Mouse (Mus musculus) forebrain, embryonic 13.5 days (tissue): ENCODE measurements around the gene Dpy30. TPM values are rescaled to one million over a fixed set of nuclear protein-coding genes. Genes with fewer than 3 reads are reported as not detected.
"Not testable (repeated sequence)": the region's sequence is repeated elsewhere in the genome, so short reads cannot be mapped to it uniquely, and the experiment has no call there.

ENCODE experiments used
- ATAC-seq: fragments of 200-750 bp; cut with Nextera tagmentation; 2 replicates; pipeline ENCODE4 v1.8.0; 2017
- H3K27ac ChIP-seq: fragments of 300-500 bp; sonication (generic); 2 replicates; pipeline ENCODE4 v1.5.1; 2015; ENCODE audit warnings: inconsistent platforms, mild to moderate bottlenecking, moderate library complexity
- H3K27me3 ChIP-seq: fragments of 300-500 bp; sonication (generic); 2 replicates; pipeline ENCODE4 v1.6.1; 2015; ENCODE audit warnings: mild to moderate bottlenecking, inconsistent platforms
- H3K36me3 ChIP-seq: fragments of 300-500 bp; sonication (generic); 2 replicates; pipeline ENCODE4 v1.6.1; 2015; ENCODE audit warnings: mild to moderate bottlenecking, inconsistent platforms; ENCODE audit not compliant: poor library complexity, severe bottlenecking
- H3K4me1 ChIP-seq: fragments of 300-500 bp; sonication (generic); 2 replicates; pipeline ENCODE4 v1.6.1; 2015; ENCODE audit warnings: inconsistent platforms
- H3K4me2 ChIP-seq: fragments of 300-500 bp; sonication (generic); 2 replicates; pipeline ENCODE4 v1.6.1; 2015; ENCODE audit warnings: inconsistent platforms, mild to moderate bottlenecking, moderate library complexity
- H3K4me3 ChIP-seq: fragments of 300-500 bp; sonication (generic); 2 replicates; pipeline ENCODE4 v1.5.1; 2015; ENCODE audit warnings: mild to moderate bottlenecking, inconsistent platforms
- H3K9ac ChIP-seq: fragments of 300-500 bp; sonication (generic); 2 replicates; pipeline ENCODE4 v1.6.1; 2015; ENCODE audit warnings: mild to moderate bottlenecking, inconsistent platforms
- H3K9me3 ChIP-seq: fragments of 300-500 bp; sonication (generic); replicated peaks from 2 replicates; pipeline ENCODE4 v1.6.1; 2016; ENCODE audit warnings: inconsistent platforms
- WGBS: fragments of 180-500 bp; shearing (Covaris S2); methylation state at CpG from one replicate; pipeline ENCODE4 v1.1.7; 2015; 5-methylcytosine and 5-hydroxymethylcytosine counted together
- polyA plus RNA-seq: library from polyadenylated mRNA; unstranded; fragments of >200 nt; fragmentation: Nextera tagmentation; extraction: Ambion mirVana; gene quantifications from 2 replicates; pipeline ENCODE4 v1.2.1, GENCODE M21; 2015

Dpy30 gene
- polyA plus RNA-seq, 1 experiment from 2014 or later: 275 TPM

GRCm38 (mm10) chr17:74315445-74316308, 8.1 kb downstream of the Dpy30 start:
- peaks cover 17% of the 10 kb centered on the region for H3K4me1 ChIP-seq
- peak overlapping the region; percentile 82 for H3K9ac ChIP-seq
- no peak; the same call in 1 of the 2 replicates for ATAC-seq
- peak overlapping the region; percentile 83 for H3K4me3 ChIP-seq
- no peaks in the 10 kb centered on the region for H3K27me3 ChIP-seq
- H3K4me2 ChIP-seq: peak overlapping the region; percentile 80
- under 1% methylated on average over 45 of the region's 45 CpGs for WGBS
- peaks cover 22% of the 10 kb centered on the region for H3K36me3 ChIP-seq
- H3K9me3 ChIP-seq: no peaks in the 10 kb centered on the region
- H3K27ac ChIP-seq: peak overlapping the region; percentile 89

GRCm38 (mm10) chr17:74306021-74306420, 17.7 kb downstream of the Dpy30 start:
- WGBS: 93% methylated on average over 1 of the region's 1 CpGs
- ATAC-seq: no peak

GRCm38 (mm10) chr17:74305616-74306015, 18.1 kb downstream of the Dpy30 start:
- H3K27me3 ChIP-seq: no peaks in the 10 kb centered on the region
- no peak overlapping the region for H3K27ac ChIP-seq
- no peaks in the 10 kb centered on the region for H3K4me1 ChIP-seq
- no peak overlapping the region for H3K4me2 ChIP-seq
- no peak for ATAC-seq
- H3K9ac ChIP-seq: no peak overlapping the region
- H3K9me3 ChIP-seq: no peaks in the 10 kb centered on the region
- H3K36me3 ChIP-seq: peaks cover 74% of the 10 kb centered on the region
- WGBS: 94% methylated on average over 4 of the region's 4 CpGs
- no peak overlapping the region for H3K4me3 ChIP-seq

More at GRCm38 (mm10) chr17:74306021-74306420, 17.7 kb downstream of the Dpy30 start:
- H3K27me3 ChIP-seq: no peaks in the 10 kb centered on the region
- H3K4me3 ChIP-seq: no peak overlapping the region
- peaks cover 72% of the 10 kb centered on the region for H3K36me3 ChIP-seq
- no peaks in the 10 kb centered on the region for H3K9me3 ChIP-seq
- H3K27ac ChIP-seq: no peak overlapping the region
- H3K4me2 ChIP-seq: no peak overlapping the region
- no peak overlapping the region for H3K9ac ChIP-seq
- H3K4me1 ChIP-seq: no peaks in the 10 kb centered on the region

- Histone ChIP-seq H3K27ac (no peak overlapping the region), H3K4me1 (no peaks in the 10 kb centered on the region), H3K4me3 (no peak overlapping the region), H3K4me2 (no peak overlapping the region), H3K27me3 (no peaks in the 10 kb centered on the region), H3K36me3 (peaks cover 74% of the 10 kb centered on the region), H3K9me3 (no peaks in the 10 kb centered on the region), H3K9ac (no peak overlapping the region)
- WGBS: 98% methylated on average over 4 of the region's 4 CpGs
- no peak for ATAC-seq
Measured at GRCm38 (mm10) chr17:74304060-74304459, 19.7 kb downstream of the Dpy30 start.

- H3K27ac ChIP-seq: no peak overlapping the region
- no peak overlapping the region for H3K4me3 ChIP-seq
- 88% methylated on average over 5 of the region's 5 CpGs for WGBS
- H3K4me1 ChIP-seq: no peaks in the 10 kb centered on the region
- no peak overlapping the region for H3K4me2 ChIP-seq
- no peak for ATAC-seq
- H3K27me3 ChIP-seq: no peaks in the 10 kb centered on the region
- no peaks in the 10 kb centered on the region for H3K9me3 ChIP-seq
- no peak overlapping the region for H3K9ac ChIP-seq
- peaks cover 47% of the 10 kb centered on the region for H3K36me3 ChIP-seq
Measured at GRCm38 (mm10) chr17:74300089-74300488, 23.7 kb downstream of the Dpy30 start.

- H3K27ac ChIP-seq, H3K9ac ChIP-seq, H3K9me3 ChIP-seq, H3K4me3 ChIP-seq, H3K27me3 ChIP-seq, H3K4me2 ChIP-seq, ATAC-seq: not testable (repeated sequence)
- Histone ChIP-seq H3K4me1 (peaks cover 15% of the 10 kb centered on the region), H3K36me3 (peaks cover 28% of the 10 kb centered on the region)
- 90% methylated on average over 5 of the region's 5 CpGs for WGBS
Measured at GRCm38 (mm10) chr17:74296991-74297390, 26.8 kb downstream of the Dpy30 start.

GRCm38 (mm10) chr17:74296076-74296823, 27.5 kb downstream of the Dpy30 start:
- H3K4me1 ChIP-seq: peaks cover 19% of the 10 kb centered on the region
- H3K27ac ChIP-seq: peak overlapping the region; percentile 96
- WGBS: 51% methylated on average over 11 of the region's 11 CpGs
- H3K27me3 ChIP-seq: no peaks in the 10 kb centered on the region
- H3K9ac ChIP-seq: peak overlapping the region; percentile 97
- H3K9me3 ChIP-seq: no peaks in the 10 kb centered on the region
- H3K36me3 ChIP-seq: peaks cover 20% of the 10 kb centered on the region
- ATAC-seq: no peak
- H3K4me3 ChIP-seq: peak overlapping the region; percentile 94
- H3K4me2 ChIP-seq: peak overlapping the region; percentile 71

GRCm38 (mm10) chr17:74295026-74295970, 28.4 kb downstream of the Dpy30 start, which contains the start of gene Memo1:
TSS of gene Memo1 (minus strand) at chr17:74295521.
- no peaks in the 10 kb centered on the region for H3K27me3 ChIP-seq
- H3K4me1 ChIP-seq: peaks cover 25% of the 10 kb centered on the region
- peaks cover 14% of the 10 kb centered on the region for H3K36me3 ChIP-seq
- ATAC-seq: peak; percentile 94
- WGBS: under 1% methylated on average over 33 of the region's 110 CpGs
- H3K9ac ChIP-seq: peak within 1 kb of the TSS; percentile 97
- H3K4me3 ChIP-seq: peak within 1 kb of the TSS; percentile 94
- peak within 1 kb of the TSS; percentile 96 for H3K27ac ChIP-seq
- H3K4me2 ChIP-seq: peak within 1 kb of the TSS; percentile 71
- no peaks in the 10 kb centered on the region for H3K9me3 ChIP-seq

GRCm38 (mm10) chr17:74294426-74295025, 29.2 kb downstream of the Dpy30 start:
- peak overlapping the region; percentile 96 for H3K27ac ChIP-seq
- peak overlapping the region; percentile 97 for H3K9ac ChIP-seq
- H3K27me3 ChIP-seq: no peaks in the 10 kb centered on the region
- peaks cover 8% of the 10 kb centered on the region for H3K36me3 ChIP-seq
- under 1% methylated on average over 66 of the region's 80 CpGs for WGBS
- no peaks in the 10 kb centered on the region for H3K9me3 ChIP-seq
- peak overlapping the region; percentile 94 for H3K4me3 ChIP-seq
- peaks cover 25% of the 10 kb centered on the region for H3K4me1 ChIP-seq
- H3K4me2 ChIP-seq: peak overlapping the region; percentile 71
- peak; percentile 80 for ATAC-seq

- H3K9me3 ChIP-seq: no peaks in the 10 kb centered on the region
- H3K36me3 ChIP-seq: peaks cover 3% of the 10 kb centered on the region
- peak overlapping the region; percentile 96 for H3K27ac ChIP-seq
- peak overlapping the region; percentile 71 for H3K4me2 ChIP-seq
- peak overlapping the region; percentile 97 for H3K9ac ChIP-seq
- H3K4me3 ChIP-seq: peak overlapping the region; percentile 94
- peaks cover 25% of the 10 kb centered on the region for H3K4me1 ChIP-seq
- WGBS: 1% methylated on average over 18 of the region's 18 CpGs
- ATAC-seq: no peak
- H3K27me3 ChIP-seq: no peaks in the 10 kb centered on the region
Measured at GRCm38 (mm10) chr17:74293687-74294425, 29.9 kb downstream of the Dpy30 start.
